Mouse (Mus musculus) forebrain, embryonic 16.5 days (tissue): ENCODE measurements at regions not wholly inside any gene's neighbourhood (a gene's known extent, or its start where the extent isn't known, plus 50 kb on each side); places are given as distances from the start of the nearest gene placed in this dataset.

Experiments
- ATAC-seq: fragments of 200-750 bp; cut with Nextera tagmentation; 2 replicates; pipeline ENCODE4 v1.8.0; 2017; ENCODE audit warnings: mild to moderate bottlenecking, moderate library complexity
- H3K27ac ChIP-seq: fragments of 300-500 bp; sonication (generic); 2 replicates; pipeline ENCODE4 v1.5.1; 2014; ENCODE audit warnings: low read length, control low read depth
- H3K27me3 ChIP-seq: fragments of 300-500 bp; sonication (generic); replicated peaks from 2 replicates; pipeline ENCODE4 v1.6.1; 2014; ENCODE audit warnings: low read length; ENCODE audit not compliant: control insufficient read depth, insufficient read depth
- H3K36me3 ChIP-seq: fragments of 300-500 bp; sonication (generic); 2 replicates; pipeline ENCODE4 v1.6.1; 2014; ENCODE audit not compliant: control insufficient read depth, insufficient read depth
- H3K4me1 ChIP-seq: fragments of 300-500 bp; sonication (generic); replicated peaks from 2 replicates; pipeline ENCODE4 v1.6.1; 2014; ENCODE audit warnings: low read length; ENCODE audit not compliant: control insufficient read depth, insufficient read depth
- H3K4me2 ChIP-seq: fragments of 300-500 bp; sonication (generic); 2 replicates; pipeline ENCODE4 v1.6.1; 2014; ENCODE audit warnings: mild to moderate bottlenecking, low read length, control low read depth
- H3K4me3 ChIP-seq: fragments of 300-500 bp; sonication (generic); replicated peaks from 2 replicates; pipeline ENCODE4 v1.5.1; 2014; ENCODE audit warnings: mild to moderate bottlenecking, low read length, control low read depth
- H3K9ac ChIP-seq: fragments of 300-500 bp; sonication (generic); replicated peaks from 2 replicates; pipeline ENCODE4 v1.6.1; 2014; ENCODE audit warnings: low read depth, low read length, control low read depth
- H3K9me3 ChIP-seq: fragments of 300-500 bp; sonication (generic); 2 replicates; pipeline ENCODE4 v1.6.1; 2016; ENCODE audit warnings: low read length; ENCODE audit not compliant: control insufficient read depth
- WGBS: fragments of 180-500 bp; shearing (Covaris S2); extraction: QIAGEN DNeasy Blood & Tissue Kit; methylation state at CpG from one replicate; pipeline ENCODE4 v1.1.7; 2014; 5-methylcytosine and 5-hydroxymethylcytosine counted together

GRCm38 (mm10) chr6:31624374-31624773, 60.6 kb upstream of the Podxl start:
- H3K27me3 ChIP-seq = no peaks in the 10 kb centered on the region
- no peak overlapping the region for H3K4me2 ChIP-seq
- no peak overlapping the region for H3K27ac ChIP-seq
- no peaks in the 10 kb centered on the region for H3K9me3 ChIP-seq
- no peaks in the 10 kb centered on the region for H3K4me1 ChIP-seq
- H3K36me3 ChIP-seq = no peaks in the 10 kb centered on the region
- no peak for ATAC-seq
- no peak overlapping the region for H3K9ac ChIP-seq
- H3K4me3 ChIP-seq = no peak overlapping the region
- WGBS = 83% methylated on average over 10 of the region's 10 CpGs

GRCm38 (mm10) chr6:31621023-31621422, 57.2 kb upstream of the Podxl start:
- Histone ChIP-seq H3K4me2 (no peak overlapping the region), H3K27me3 (no peaks in the 10 kb centered on the region), H3K4me3 (no peak overlapping the region), H3K36me3 (no peaks in the 10 kb centered on the region), H3K9ac (no peak overlapping the region), H3K27ac (no peak overlapping the region), H3K4me1 (no peaks in the 10 kb centered on the region), H3K9me3 (no peaks in the 10 kb centered on the region)
- no peak for ATAC-seq
- 85% methylated on average over 6 of the region's 6 CpGs for WGBS

GRCm38 (mm10) chr6:31618852-31619251, 55.1 kb upstream of the Podxl start:
- H3K36me3 ChIP-seq = no peaks in the 10 kb centered on the region
- 90% methylated on average over 2 of the region's 2 CpGs for WGBS

GRCm38 (mm10) chr6:31617341-31617740, 53.6 kb upstream of the Podxl start:
- ATAC-seq = no peak
- Histone ChIP-seq H3K27me3 (no peaks in the 10 kb centered on the region), H3K4me2 (no peak overlapping the region), H3K4me3 (no peak overlapping the region), H3K4me1 (no peaks in the 10 kb centered on the region), H3K9me3 (no peaks in the 10 kb centered on the region), H3K36me3 (no peaks in the 10 kb centered on the region), H3K9ac (no peak overlapping the region), H3K27ac (no peak overlapping the region)
- 84% methylated on average over 8 of the region's 8 CpGs for WGBS

More at GRCm38 (mm10) chr6:31618852-31619251, 55.1 kb upstream of the Podxl start:
- Histone ChIP-seq H3K4me3 (no peak overlapping the region), H3K9ac (no peak overlapping the region), H3K4me2 (no peak overlapping the region), H3K9me3 (no peaks in the 10 kb centered on the region), H3K27ac (no peak overlapping the region), H3K4me1 (no peaks in the 10 kb centered on the region), H3K27me3 (no peaks in the 10 kb centered on the region)
- ATAC-seq = no peak

GRCm38 (mm10) chr6:31615426-31615970, 51.7 kb upstream of the Podxl start:
- ATAC-seq = no peak
- H3K9me3 ChIP-seq = no peaks in the 10 kb centered on the region
- H3K4me1 ChIP-seq = no peaks in the 10 kb centered on the region
- H3K4me2 ChIP-seq = no peak overlapping the region
- no peaks in the 10 kb centered on the region for H3K36me3 ChIP-seq
- no peak overlapping the region for H3K27ac ChIP-seq
- H3K27me3 ChIP-seq = no peaks in the 10 kb centered on the region
- no peak overlapping the region for H3K4me3 ChIP-seq
- WGBS = 92% methylated on average over 4 of the region's 4 CpGs
- no peak overlapping the region for H3K9ac ChIP-seq

GRCm38 (mm10) chr6:31614563-31614962, 50.8 kb upstream of the Podxl start:
- H3K36me3 ChIP-seq = no peaks in the 10 kb centered on the region
- no peak for ATAC-seq
- WGBS = 95% methylated on average over 4 of the region's 4 CpGs

GRCm38 (mm10) chr6:31613590-31614319, 50.0 kb upstream of the Podxl start:
- Histone ChIP-seq H3K9me3 (no peaks in the 10 kb centered on the region), H3K4me2 (no peak overlapping the region), H3K4me3 (no peak overlapping the region), H3K9ac (no peak overlapping the region), H3K27me3 (no peaks in the 10 kb centered on the region), H3K27ac (no peak overlapping the region), H3K4me1 (no peaks in the 10 kb centered on the region), H3K36me3 (no peaks in the 10 kb centered on the region)
- 83% methylated on average over 13 of the region's 13 CpGs for WGBS
- no peak for ATAC-seq

More at GRCm38 (mm10) chr6:31614563-31614962, 50.8 kb upstream of the Podxl start:
- Histone ChIP-seq H3K4me3 (no peak overlapping the region), H3K4me2 (no peak overlapping the region), H3K9ac (no peak overlapping the region), H3K27ac (no peak overlapping the region), H3K9me3 (no peaks in the 10 kb centered on the region), H3K4me1 (no peaks in the 10 kb centered on the region), H3K27me3 (no peaks in the 10 kb centered on the region)
